Mouse (Mus musculus) E14TG2a.4 (cell line): ENCODE measurements around the gene Kif27.
A peak's percentile ranks its signal among the peaks of the same experiment; 100 is the strongest.
"Not testable (repeated sequence)": the region's sequence is repeated elsewhere in the genome, so short reads cannot be mapped to it uniquely, and the experiment has no call there.

Experiments
- H3K27me3 ChIP-seq: 2 replicates; pipeline ENCODE4 v1.6.1; 2014; ENCODE audit warnings: low read length, control low read depth; ENCODE audit not compliant: insufficient read depth
- H3K36me3 ChIP-seq: 2 replicates; pipeline ENCODE4 v1.6.1; 2014; ENCODE audit warnings: low read length, control low read depth; ENCODE audit not compliant: insufficient read depth
- H3K4me1 ChIP-seq: replicated peaks from 2 replicates; pipeline ENCODE4 v1.6.1; 2014; ENCODE audit warnings: low read depth, low read length, control low read depth
- H3K4me3 ChIP-seq: replicated peaks from 2 replicates; pipeline ENCODE4 v1.5.1; 2014; ENCODE audit warnings: mild to moderate bottlenecking, low read length
- H3K9me3 ChIP-seq: 2 replicates; pipeline ENCODE4 v1.6.1; 2014; ENCODE audit warnings: low read length, control low read depth
- CTCF ChIP-seq: conservative IDR thresholded peaks from 2 replicates; pipeline ENCODE4 v1.5.1; 2014; ENCODE audit warnings: low read length
- NANOG ChIP-seq: IDR thresholded peaks from 2 replicates; pipeline ENCODE4 v1.6.1; 2014; ENCODE audit warnings: borderline replicate concordance, low read length, mixed read lengths
- POU5F1 ChIP-seq: IDR thresholded peaks from 2 replicates; pipeline ENCODE4 v1.6.1; 2014; ENCODE audit warnings: low read length, borderline replicate concordance

The Kif27 gene

GRCm38 (mm10) chr13:58358629-58359303 lies at the start of gene Kif27:
Gene Kif27, minus strand, starts transcription at chr13:58359122.
- Histone ChIP-seq H3K4me1 (peaks cover 9% of the 10 kb centered on the region; the same call in 1 of the 2 replicates), H3K4me3 (peak within 1 kb of the TSS; percentile 77)
- no peak for TF ChIP-seq CTCF

GRCm38 (mm10) chr13:58403243-58403642 lies 44.3 kb upstream of the Kif27 start, which contains the start of gene Hnrnpk:
Gene Hnrnpk, minus strand, starts transcription at chr13:58403343.
- Histone ChIP-seq H3K36me3 (peaks cover 42% of the 10 kb centered on the region), H3K4me1 (peaks cover 24% of the 10 kb centered on the region), H3K4me3 (peak within 1 kb of the TSS; percentile 95)
- H3K27me3 ChIP-seq, H3K9me3 ChIP-seq: not testable (repeated sequence)

More at GRCm38 (mm10) chr13:58358629-58359303, at the start of gene Kif27:
- H3K9me3 ChIP-seq: no peaks in the 10 kb centered on the region
- H3K36me3 ChIP-seq: no peaks in the 10 kb centered on the region
- H3K27me3 ChIP-seq: peaks cover 17% of the 10 kb centered on the region

- H3K4me3 ChIP-seq: peak overlapping the region; percentile 95
- TF ChIP-seq POU5F1 (no peak), NANOG (no peak), CTCF (no peak)
- no peaks in the 10 kb centered on the region for H3K9me3 ChIP-seq
- no peaks in the 10 kb centered on the region for H3K27me3 ChIP-seq
- H3K36me3 ChIP-seq: peaks cover 47% of the 10 kb centered on the region
- H3K4me1 ChIP-seq: peaks cover 29% of the 10 kb centered on the region
Measured at GRCm38 (mm10) chr13:58402744-58403110, 43.8 kb upstream of the Kif27 start.

- TF ChIP-seq NANOG (no peak), CTCF (no peak), POU5F1 (no peak)
- H3K27me3 ChIP-seq: no peaks in the 10 kb centered on the region
- H3K36me3 ChIP-seq: peaks cover 47% of the 10 kb centered on the region
- H3K9me3 ChIP-seq: no peaks in the 10 kb centered on the region
- H3K4me1 ChIP-seq: peaks cover 34% of the 10 kb centered on the region
- H3K4me3 ChIP-seq: peak within 1 kb of the TSS; percentile 95
Measured at GRCm38 (mm10) chr13:58402003-58402743, 43.3 kb upstream of the Kif27 start, which contains the start of gene Rmi1. Gene Rmi1, plus strand, starts transcription at chr13:58402248.

- H3K27me3 ChIP-seq: no peaks in the 10 kb centered on the region
- no peaks in the 10 kb centered on the region for H3K9me3 ChIP-seq
- peaks cover 48% of the 10 kb centered on the region for H3K36me3 ChIP-seq
- peaks cover 38% of the 10 kb centered on the region for H3K4me1 ChIP-seq
- peak overlapping the region; percentile 95 for H3K4me3 ChIP-seq
- no peak for TF ChIP-seq POU5F1
- TF ChIP-seq NANOG: no peak
- no peak for TF ChIP-seq CTCF
Measured at GRCm38 (mm10) chr13:58401135-58402002, 42.4 kb upstream of the Kif27 start.

GRCm38 (mm10) chr13:58400576-58400975 lies 41.7 kb upstream of the Kif27 start:
- Histone ChIP-seq H3K4me3 (peak overlapping the region; percentile 95), H3K36me3 (peaks cover 49% of the 10 kb centered on the region), H3K27me3 (no peaks in the 10 kb centered on the region), H3K9me3 (no peaks in the 10 kb centered on the region), H3K4me1 (peaks cover 43% of the 10 kb centered on the region)
- TF ChIP-seq NANOG (no peak), POU5F1 (no peak), CTCF (no peak)

GRCm38 (mm10) chr13:58397651-58398050 lies 38.7 kb upstream of the Kif27 start:
- no peak for TF ChIP-seq CTCF
- TF ChIP-seq POU5F1: no peak
- no peak for TF ChIP-seq NANOG
- no peaks in the 10 kb centered on the region for H3K9me3 ChIP-seq
- H3K4me3 ChIP-seq: no peak overlapping the region
- no peaks in the 10 kb centered on the region for H3K27me3 ChIP-seq
- peaks cover 72% of the 10 kb centered on the region for H3K36me3 ChIP-seq
- H3K4me1 ChIP-seq: peaks cover 34% of the 10 kb centered on the region

- not testable (repeated sequence) for H3K4me3 ChIP-seq, H3K27me3 ChIP-seq, H3K9me3 ChIP-seq
- Histone ChIP-seq H3K4me1 (peaks cover 26% of the 10 kb centered on the region), H3K36me3 (peaks cover 97% of the 10 kb centered on the region)
Measured at GRCm38 (mm10) chr13:58394392-58394791, 35.5 kb upstream of the Kif27 start.
